In genomic region chr13:102664843-102665587, GRCm38 (mm10) we compare ENCODE assay signal across 8 mouse cellular contexts. TPM values are rescaled to one million over a fixed set of nuclear protein-coding genes. Genes with fewer than 3 reads are reported as not detected.
DNase-seq lines count a peak whose midpoint lies in the region; ATAC-seq lines count a peak whose summit lies in the region.

No protein-coding gene starts in this region.

- no peaks in the 10 kb centered on the region for H3K36me3 ChIP-seq in embryonic facial prominence, embryonic 11.5 days (replicated peaks; ENCODE audit: control insufficient read depth, insufficient read depth, low read depth, low read length)
- H3K36me3 ChIP-seq in limb, embryonic 12.5 days = no peaks in the 10 kb centered on the region
- no peaks in the 10 kb centered on the region for H3K36me3 ChIP-seq in midbrain, embryonic 12.5 days

- H3K4me3 ChIP-seq in embryonic facial prominence, embryonic 11.5 days (ENCODE audit: low read depth, low read length) = no peak overlapping the region
- no peak overlapping the region for H3K4me3 ChIP-seq in limb, embryonic 12.5 days (replicated peaks)
- H3K4me3 ChIP-seq in midbrain, embryonic 12.5 days = peak overlapping the region; percentile 5; the same call in 1 of the 2 replicates

- no peak for ATAC-seq in embryonic facial prominence, embryonic 11.5 days (replicated peaks; ENCODE audit: insufficient number of reproducible peaks, low FRiP score, low TSS enrichment, low read depth)
- ATAC-seq in hematopoietic stem cell, adult 5-6 weeks (replicated peaks in 1 of 2; ENCODE audit: insufficient read depth in 1 of 2, low FRiP score in 2 of 2, low TSS enrichment in 1 of 2, low read depth in 1 of 2, poor library complexity in 2 of 2, severe bottlenecking in 2 of 2) = peak; percentile 29 to 51
- no peak for ATAC-seq in limb, embryonic 12.5 days (ENCODE audit: insufficient number of reproducible peaks, insufficient read depth, low FRiP score, low TSS enrichment, low read depth)
- no peak for ATAC-seq in midbrain, embryonic 12.5 days (ENCODE audit: low FRiP score, low read depth)

- H3K27me3 ChIP-seq in embryonic facial prominence, embryonic 11.5 days (ENCODE audit: control insufficient read depth, insufficient read depth, low read length) = no peaks in the 10 kb centered on the region
- peaks cover 12% of the 10 kb centered on the region for H3K27me3 ChIP-seq in limb, embryonic 12.5 days
- H3K27me3 ChIP-seq in midbrain, embryonic 12.5 days = no peaks in the 10 kb centered on the region

- H3K27ac ChIP-seq in embryonic facial prominence, embryonic 11.5 days (replicated peaks; ENCODE audit: low read depth, low read length) = no peak overlapping the region
- H3K27ac ChIP-seq in limb, embryonic 12.5 days = no peak overlapping the region
- no peak overlapping the region for H3K27ac ChIP-seq in midbrain, embryonic 12.5 days (replicated peaks)

- DNase-seq in right cerebral cortex, adult 18-20 months = peak; percentile 53
- no peak for DNase-seq in right cerebral cortex, postnatal 36 days (ENCODE audit: low spot score in 2 of 2)
- DNase-seq in embryonic facial prominence, embryonic 11.5 days (ENCODE audit: low spot score) = peak; percentile 77
- peak; percentile 64 to 84 for DNase-seq in spleen, postnatal 4 days (ENCODE audit: low spot score in 2 of 2)
- no peak for DNase-seq in gastrocnemius, adult 18-20 months (ENCODE audit: low spot score)

- 51% methylated on average over 12 of the region's 12 CpGs for WGBS in embryonic facial prominence, embryonic 11.5 days
- 56% methylated on average over 12 of the region's 12 CpGs for WGBS in limb, embryonic 12.5 days
- 50% methylated on average over 12 of the region's 12 CpGs for WGBS in midbrain, embryonic 12.5 days

- no peak overlapping the region for H3K4me2 ChIP-seq in embryonic facial prominence, embryonic 11.5 days (ENCODE audit: low read depth, low read length)
- H3K4me2 ChIP-seq in limb, embryonic 12.5 days = peak overlapping the region; percentile 2
- H3K4me2 ChIP-seq in midbrain, embryonic 12.5 days (replicated peaks) = peak overlapping the region; percentile 37

- no peaks in the 10 kb centered on the region for H3K9me3 ChIP-seq in embryonic facial prominence, embryonic 11.5 days (replicated peaks; ENCODE audit: control insufficient read depth, low read length)
- no peaks in the 10 kb centered on the region for H3K9me3 ChIP-seq in limb, embryonic 12.5 days
- H3K9me3 ChIP-seq in midbrain, embryonic 12.5 days = no peaks in the 10 kb centered on the region

- H3K4me1 ChIP-seq in embryonic facial prominence, embryonic 11.5 days (ENCODE audit: control insufficient read depth, insufficient read depth, low read length) = peaks cover 2% of the 10 kb centered on the region; the same call in 1 of the 2 replicates
- no peaks in the 10 kb centered on the region; the same call in 1 of the 2 replicates for H3K4me1 ChIP-seq in limb, embryonic 12.5 days (replicated peaks)
- peaks cover 11% of the 10 kb centered on the region; the same call in 1 of the 2 replicates for H3K4me1 ChIP-seq in midbrain, embryonic 12.5 days

- no peak overlapping the region for H3K9ac ChIP-seq in embryonic facial prominence, embryonic 11.5 days (replicated peaks; ENCODE audit: low read length)
- no peak overlapping the region for H3K9ac ChIP-seq in limb, embryonic 12.5 days (replicated peaks)
- H3K9ac ChIP-seq in midbrain, embryonic 12.5 days (replicated peaks) = no peak overlapping the region

RNA-seq across cellular contexts. Expression of gene Cd180, which starts 28.3 kb away (rescaled TPM):
- polyA plus RNA-seq in embryonic facial prominence, embryonic 11.5 days (2014; fragmentation: Nextera tagmentation; extraction: Ambion mirVana) = 0.25 and 0.38 TPM in 2 replicates
- 14.8 and 15.1 TPM in 2 replicates for total RNA-seq in hematopoietic stem cell, adult 5-6 weeks (2017)
- polyA plus RNA-seq in limb, embryonic 12.5 days (2016; fragmentation: Nextera tagmentation; extraction: Ambion mirVana) = 0.16 and 0.82 TPM in 2 replicates
- polyA plus RNA-seq in midbrain, embryonic 12.5 days (2016; fragmentation: Nextera tagmentation; extraction: Ambion mirVana) = 0.20 and 0.51 TPM in 2 replicates
- under 1 TPM in 1 of 2 experiments, not detected in 1; 0.12 TPM for total RNA-seq in gastrocnemius, adult 18-20 months (2021)

Comparison
In these comparisons a context has a peak if more than half of its experiments do, and no peak if none do; other contexts are left out.
1. DNase-seq: peak in right cerebral cortex, adult 18-20 months (single experiment), embryonic facial prominence, embryonic 11.5 days (single experiment) and spleen, postnatal 4 days (2 of 2); none in right cerebral cortex, postnatal 36 days (0 of 2) and gastrocnemius, adult 18-20 months (single experiment).
2. ATAC-seq: peak in hematopoietic stem cell, adult 5-6 weeks (2 of 2); none in embryonic facial prominence, embryonic 11.5 days (single experiment), limb, embryonic 12.5 days (single experiment) and midbrain, embryonic 12.5 days (single experiment).